Mouse (Mus musculus) bone marrow, adult 2 months (tissue): ENCODE measurements at regions not wholly inside any gene's neighbourhood (a gene's known extent, or its start where the extent isn't known, plus 50 kb on each side); places are given as distances from the start of the nearest gene placed in this dataset.

Experiments
- CTCF ChIP-seq: fragments of 200-500 bp; IDR thresholded peaks from 2 replicates; pipeline ENCODE4 v1.5.1; 2011; ENCODE audit warnings: low read length, control low read depth; ENCODE audit not compliant: control insufficient read depth, insufficient read depth
- POLR2A ChIP-seq: fragments of 200-500 bp; IDR thresholded peaks from 2 replicates; pipeline ENCODE4 v1.6.1; 2011; ENCODE audit warnings: low read depth, mild to moderate bottlenecking, control low read depth, low read length, borderline replicate concordance; ENCODE audit not compliant: control insufficient read depth

- TF ChIP-seq CTCF (no peak), POLR2A (no peak)
Measured at GRCm38 (mm10) chr15:10770410-10771310, 56.2 kb upstream of the Rai14 start.
